Mouse (Mus musculus): ENCODE results near the gene Bloc1s6.

Bloc1s6 gene

DNA sequence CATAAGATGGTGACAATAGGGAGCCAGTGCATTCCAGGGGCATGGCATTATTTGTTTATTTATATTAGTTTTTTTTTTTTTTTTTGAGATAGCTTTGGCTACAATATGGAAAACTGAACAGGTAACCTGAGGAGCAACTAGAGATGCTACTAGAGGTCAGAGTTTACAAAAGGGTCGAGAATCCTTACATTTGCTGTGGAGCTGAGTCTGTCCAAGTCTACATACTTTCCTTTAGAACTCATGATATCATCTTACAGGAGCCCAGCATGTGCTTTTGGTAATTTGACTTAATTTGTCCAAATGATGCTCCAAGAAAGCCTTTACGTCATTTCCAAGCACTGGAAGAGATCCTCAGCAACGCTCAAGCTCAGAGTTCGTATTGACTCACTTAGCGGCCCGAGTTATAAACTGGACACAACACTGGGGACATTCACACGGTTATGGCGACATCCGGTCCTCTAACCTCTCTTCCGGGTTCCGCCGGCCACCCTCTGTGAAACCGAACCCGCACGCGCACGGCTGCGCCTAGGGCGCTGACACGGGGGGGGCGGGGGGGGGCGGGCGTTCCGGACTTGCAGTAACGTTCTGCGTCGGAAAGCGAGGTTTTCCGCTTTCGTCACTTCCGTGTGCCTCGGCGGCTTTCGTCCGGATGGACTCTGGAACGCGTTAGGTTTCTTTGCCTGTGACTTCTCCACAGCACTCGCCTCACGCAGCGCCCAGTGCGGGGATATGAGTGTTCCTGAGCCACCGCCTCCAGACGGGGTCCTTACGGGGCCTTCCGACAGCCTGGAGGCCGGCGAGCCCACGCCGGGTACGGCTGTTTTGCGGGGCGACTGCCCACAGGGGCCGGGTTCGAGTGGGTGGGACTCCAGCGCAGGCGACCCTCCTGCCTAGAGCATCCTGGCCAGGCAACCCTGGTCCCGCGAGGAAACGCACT lies at the start of gene Bloc1s6:
Gene Bloc1s6 (plus strand): TSS at position 610 of the 937 bp plus-strand sequence.
- peak; percentile 97 for DNase-seq

DNA sequence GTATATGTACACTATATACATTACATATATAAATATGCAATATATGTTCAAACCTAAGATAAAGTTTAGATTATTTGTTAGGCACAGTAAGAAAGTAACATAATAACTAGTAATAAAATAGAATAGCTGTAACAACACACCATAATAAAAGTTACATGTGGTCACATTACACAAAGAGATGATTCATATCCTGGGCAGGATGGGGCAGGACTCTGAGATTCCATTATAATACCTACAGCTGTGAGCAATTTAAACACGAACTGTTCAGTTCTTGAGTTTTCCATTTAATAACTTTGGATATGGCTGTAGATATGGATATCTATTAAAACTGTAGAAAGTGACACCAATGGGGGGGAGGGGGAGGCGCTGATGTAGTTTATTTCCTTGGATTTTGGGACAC lies 40.8 kb upstream of the Bloc1s6 start:
- no peak for DNase-seq

GRCm38 (mm10) chr2:122701012-122701411 lies 37.3 kb upstream of the Bloc1s6 start:
- no peak for DNase-seq

DNA sequence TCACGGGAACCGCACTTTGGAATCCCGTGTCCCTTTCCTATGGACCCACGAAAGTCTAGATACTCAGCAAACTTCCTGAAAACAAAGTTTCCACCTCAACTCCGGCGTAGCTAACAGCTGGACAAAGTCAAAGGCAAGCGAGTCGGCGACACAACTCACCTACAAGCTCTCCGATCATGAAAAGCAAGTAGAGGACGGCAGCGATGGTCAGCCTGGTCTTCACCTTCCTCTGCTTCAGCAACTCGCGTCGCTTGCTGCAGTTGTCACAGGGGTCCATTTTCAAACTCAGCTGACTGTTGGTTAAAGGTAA lies 36.5 kb upstream of the Bloc1s6 start:
- no peak for DNase-seq

- DNase-seq = peak; percentile 92
These were observed 35.9 kb upstream of the Bloc1s6 start, which contains the start of gene Slc30a4 for GRCm38 (mm10) chr2:122702181-122703036. Slc30a4 (minus strand) TSS chr2:122702663.

GRCm38 (mm10) chr2:122704572-122704971 lies 33.7 kb upstream of the Bloc1s6 start:
- DNase-seq = no peak

DNA sequence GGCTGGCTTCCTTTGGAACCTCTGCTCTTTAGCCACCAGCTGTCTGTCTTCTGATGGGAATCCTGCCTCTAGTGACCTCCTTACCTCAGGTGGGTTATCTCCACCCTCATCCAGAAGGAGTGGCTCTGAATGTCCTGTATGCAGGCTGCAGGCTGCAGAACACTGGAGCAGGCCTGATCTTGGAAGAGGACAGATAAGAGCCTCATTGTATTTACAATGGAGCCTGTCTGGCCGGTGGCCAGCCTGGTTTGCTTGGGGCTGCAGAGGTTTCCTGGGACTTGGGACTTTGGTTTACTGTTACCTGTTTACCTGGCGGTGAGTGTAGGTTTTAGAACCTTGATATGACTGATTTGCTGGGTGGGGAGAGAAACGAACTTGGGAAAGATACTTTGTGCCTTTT lies 30.2 kb upstream of the Bloc1s6 start:
- DNase-seq = no peak

- DNase-seq = no peak
These were observed 29.1 kb upstream of the Bloc1s6 start for GRCm38 (mm10) chr2:122709156-122709555.

DNA sequence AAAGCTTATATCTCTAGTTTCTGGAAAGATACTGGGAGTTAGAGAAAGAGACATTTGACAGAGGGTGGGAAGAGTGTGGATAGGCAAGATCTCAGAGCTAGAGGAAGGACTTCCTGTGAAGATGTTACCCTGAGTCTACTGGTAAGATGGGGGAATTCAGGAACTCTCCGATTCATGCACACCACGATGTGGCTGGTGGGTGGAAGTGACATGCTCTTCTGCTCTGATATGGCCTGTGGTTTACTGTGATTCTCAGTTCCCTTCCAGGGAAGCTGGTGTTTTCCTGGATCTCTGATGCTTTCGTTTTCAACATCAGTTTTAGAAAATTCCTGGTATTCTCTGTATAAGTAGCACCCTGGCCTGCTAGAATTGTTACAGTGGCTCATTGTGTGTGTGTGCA lies 26.4 kb upstream of the Bloc1s6 start:
- no peak for DNase-seq

GRCm38 (mm10) chr2:122712848-122713247 lies 25.5 kb upstream of the Bloc1s6 start:
- no peak for DNase-seq

- DNase-seq = no peak
These were observed 23.1 kb upstream of the Bloc1s6 start for GRCm38 (mm10) chr2:122715148-122715692.

DNA sequence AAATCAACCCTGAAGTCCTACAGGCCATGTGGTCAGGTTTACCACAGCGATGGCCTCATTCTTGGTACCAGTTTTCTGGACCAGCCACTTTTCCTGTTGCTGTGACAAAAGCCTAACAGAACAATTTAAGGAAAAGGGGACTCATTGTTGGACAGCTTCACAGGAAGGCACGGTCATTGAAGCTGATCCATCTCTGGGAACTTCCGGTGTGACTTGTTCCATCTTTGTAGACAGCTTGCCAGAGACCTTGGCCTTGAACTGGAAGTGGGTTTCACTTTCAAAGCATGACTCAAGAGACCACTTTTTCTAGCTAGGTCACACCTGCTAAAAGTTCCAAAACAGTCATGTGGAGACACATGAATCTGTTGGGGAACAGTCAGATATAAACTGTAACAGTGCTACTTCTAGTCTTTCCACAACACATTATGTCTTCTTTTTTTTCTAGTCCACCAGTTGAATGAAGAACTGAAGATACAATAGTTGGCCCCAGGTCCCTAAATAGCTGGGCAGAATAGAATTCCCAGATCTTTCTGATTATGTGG lies 21.9 kb upstream of the Bloc1s6 start:
- no peak for DNase-seq

DNA sequence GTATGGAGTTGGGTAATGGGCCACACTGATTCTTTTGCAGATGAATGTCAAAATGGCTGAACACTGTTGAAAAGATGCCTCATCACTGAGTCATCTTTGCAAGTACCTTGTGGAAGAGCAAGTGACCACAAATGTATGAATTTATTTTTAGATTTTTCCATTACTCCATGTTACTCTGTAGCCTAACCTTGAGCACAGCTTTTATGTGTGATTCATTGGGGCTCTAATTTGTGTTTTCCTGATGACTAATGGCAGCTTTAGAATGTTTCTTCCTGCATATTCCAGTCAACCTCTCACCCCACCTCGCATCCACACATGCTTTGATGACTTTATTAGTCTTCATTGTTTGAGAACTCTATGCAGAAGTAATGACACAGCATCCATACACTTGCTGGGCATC lies 19.1 kb upstream of the Bloc1s6 start:
- DNase-seq = no peak

DNA sequence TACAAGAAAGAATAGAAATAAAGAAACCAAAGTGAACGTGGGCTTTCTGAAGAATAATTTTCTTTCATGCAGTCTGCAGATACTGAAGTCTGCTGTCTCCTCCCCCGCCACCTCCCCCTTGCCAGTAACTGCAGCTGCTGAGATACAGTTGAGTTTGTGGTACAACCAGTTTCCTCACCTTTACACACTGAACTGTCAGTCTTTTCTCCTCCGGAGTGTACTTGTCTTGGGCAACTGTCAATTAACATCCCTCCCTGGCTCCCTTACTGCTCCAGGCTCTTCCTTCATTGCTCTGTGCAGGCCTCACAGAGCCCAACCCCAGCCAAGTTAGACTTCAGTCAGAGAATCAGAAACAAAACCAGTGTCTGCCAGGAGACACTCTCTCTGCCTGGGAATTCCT lies 17.7 kb upstream of the Bloc1s6 start:
- DNase-seq = no peak

- peak; percentile 38 for DNase-seq
These were observed 12.7 kb upstream of the Bloc1s6 start for GRCm38 (mm10) chr2:122725604-122726003.

GRCm38 (mm10) chr2:122731456-122731855 lies 6.8 kb upstream of the Bloc1s6 start:
- DNase-seq = no peak

GRCm38 (mm10) chr2:122739023-122739422 lies 720 bp downstream of the Bloc1s6 start:
- no peak for DNase-seq

GRCm38 (mm10) chr2:122746461-122746860 lies 8.2 kb downstream of the Bloc1s6 start:
- no peak for DNase-seq

DNA sequence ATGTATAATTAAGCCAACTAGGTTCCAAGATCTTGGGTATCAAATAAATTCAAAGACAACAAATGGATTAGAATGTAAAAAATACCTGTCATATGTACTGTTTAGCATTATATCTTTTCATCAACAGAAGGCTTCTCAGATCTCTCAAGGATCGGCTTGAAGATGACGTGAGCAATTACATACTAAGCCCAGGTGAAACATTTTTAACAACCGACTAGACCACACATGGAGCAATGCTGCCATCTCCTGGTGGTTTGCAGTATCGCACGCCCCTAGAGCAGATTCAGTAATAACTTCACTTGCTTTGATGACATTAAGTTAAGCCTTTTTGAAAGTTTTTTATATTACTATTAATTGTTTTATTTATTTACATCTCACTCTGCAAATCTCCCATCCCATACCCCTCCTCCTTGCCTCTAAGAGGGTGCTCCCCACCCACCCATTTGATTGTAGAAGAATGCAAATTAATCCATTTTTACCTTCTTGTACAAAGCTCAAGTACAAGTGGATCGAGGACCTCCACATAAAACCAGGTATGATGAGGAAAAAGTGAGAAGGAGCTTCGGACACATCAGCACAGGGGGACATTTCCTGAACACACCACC lies 15.5 kb downstream of the Bloc1s6 start:
- peak; percentile 71 for DNase-seq

DNA sequence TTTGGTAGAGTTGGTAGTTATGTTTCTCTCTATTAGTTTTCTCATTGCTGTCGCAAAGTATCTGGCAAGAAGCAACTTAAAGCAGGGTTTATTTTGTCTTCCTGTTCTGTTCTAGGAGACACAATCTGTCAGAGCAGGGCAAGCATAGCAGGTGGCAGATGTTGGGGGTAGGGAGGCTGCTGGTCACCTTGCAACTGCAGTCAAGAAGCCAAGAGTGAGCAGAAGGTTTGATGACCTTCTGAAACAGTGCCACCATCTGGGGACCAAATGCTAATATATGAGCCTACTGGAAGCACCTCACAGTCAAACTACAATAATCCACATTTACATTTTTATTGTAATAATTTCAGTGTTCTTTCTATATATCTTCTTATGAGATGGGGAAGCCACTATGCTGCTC lies 21.5 kb downstream of the Bloc1s6 start:
- no peak for DNase-seq

- DNase-seq = no peak
These were observed 24.7 kb downstream of the Bloc1s6 start for GRCm38 (mm10) chr2:122762991-122763390.

DNA sequence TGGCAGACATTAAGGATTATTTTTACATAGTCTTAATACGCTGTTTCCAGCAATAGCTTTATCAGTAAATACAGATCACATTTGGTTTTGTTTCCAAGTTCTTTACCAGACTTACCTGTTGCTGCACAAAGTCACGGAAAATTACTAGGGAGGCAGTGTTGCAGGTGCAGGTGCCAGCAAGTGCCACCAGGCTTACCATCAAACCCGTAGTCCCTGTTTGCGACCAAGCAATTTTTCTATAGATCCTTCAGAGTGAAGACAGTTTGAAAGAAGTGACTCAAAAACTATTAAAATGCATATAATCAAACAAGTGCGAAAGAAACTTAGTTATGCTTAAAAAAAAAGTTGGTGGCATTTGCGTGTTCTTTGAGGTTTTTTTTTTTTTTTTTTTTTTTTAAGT lies 26.2 kb downstream of the Bloc1s6 start:
- DNase-seq = no peak
